Mouse (Mus musculus): ENCODE results near the gene Tmem81. TPM values are rescaled to one million over a fixed set of nuclear protein-coding genes. Genes with fewer than 3 reads are reported as not detected.
A peak's percentile ranks its signal among the peaks of the same experiment; 100 is the strongest.

Tmem81 gene
- polyA plus RNA-seq, 1 experiment from 2014 or later, result 1.3 TPM

DNA sequence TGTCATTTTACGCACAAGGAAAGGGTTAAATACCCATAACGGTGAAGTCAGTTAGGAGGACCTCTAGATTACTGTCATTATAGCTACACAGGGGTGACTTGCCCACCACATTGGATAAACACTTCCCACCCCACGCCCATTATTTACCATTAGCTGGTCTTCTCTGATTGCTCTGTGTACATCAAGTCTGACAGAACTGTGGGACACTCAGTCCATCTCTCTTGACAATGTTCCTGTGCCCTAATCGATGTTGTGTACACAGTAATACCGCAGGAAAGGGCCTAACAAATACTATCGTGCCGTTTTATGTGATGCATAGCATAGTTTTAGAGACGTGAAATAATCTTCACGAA, 29.5 kb upstream of the Tmem81 start:
- peak overlapping the region; percentile 57 for H3K27ac ChIP-seq (ENCODE audit: low read depth, low read length)
- 7% methylated on average over 9 of the region's 9 CpGs for WGBS (ENCODE audit: insufficient replicate concordance)

DNA sequence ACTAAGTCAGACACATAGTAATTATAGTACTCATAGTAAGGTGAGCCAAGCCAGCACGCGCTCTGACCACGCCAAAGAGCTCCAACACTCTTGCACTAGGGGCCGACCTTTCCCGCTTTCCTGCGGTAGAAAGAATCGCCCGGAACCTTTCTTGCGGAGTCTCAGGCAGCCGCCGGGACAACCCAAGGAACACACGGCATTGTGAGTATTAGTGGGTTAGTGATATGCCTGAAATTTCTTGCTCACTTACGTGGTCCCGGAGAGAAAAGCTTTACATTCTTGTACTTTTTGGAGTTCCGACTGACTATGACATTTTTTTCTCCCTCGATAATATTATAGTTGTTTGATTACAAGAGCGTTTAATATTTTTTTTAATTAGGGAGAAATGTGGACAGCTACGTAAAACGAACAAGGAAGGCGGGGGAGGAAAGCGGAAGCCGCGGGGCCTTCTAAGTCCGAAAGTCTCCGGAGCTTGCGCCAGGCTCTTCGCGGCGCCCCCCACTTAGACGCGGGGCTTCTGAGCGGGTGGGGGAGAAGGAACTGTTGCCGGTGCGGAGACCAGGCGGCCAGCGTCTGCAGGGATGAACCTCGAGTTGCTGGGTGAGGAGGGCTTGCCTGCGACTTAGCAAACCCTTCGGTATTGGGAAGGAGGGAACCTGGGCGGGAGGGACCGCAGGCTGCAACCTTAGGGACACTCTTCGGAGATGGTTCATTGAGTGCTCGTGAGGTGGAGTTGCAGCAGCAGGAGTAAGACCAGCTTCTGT, 28.9 kb upstream of the Tmem81 start, which contains the start of gene Rbbp5:
Gene Rbbp5 (plus strand): TSS at position 438 of the 764 bp plus-strand sequence.
- Histone ChIP-seq H3K4me2 (peak within 1 kb of the TSS; percentile 87), H3K4me3 (ENCODE audit: low read depth, low read length) (peak within 1 kb of the TSS; percentile 93), H3K9ac (ENCODE audit: low read depth, low read length) (peak within 1 kb of the TSS; percentile 92), H3K9me3 (replicated peaks; ENCODE audit: control insufficient read depth, low read length) (no peaks in the 10 kb centered on the region), H3K36me3 (ENCODE audit: control insufficient read depth, insufficient read depth, low read length) (no peaks in the 10 kb centered on the region), H3K27ac (ENCODE audit: low read depth, low read length) (peak within 1 kb of the TSS; percentile 57), H3K27me3 (ENCODE audit: control insufficient read depth, insufficient read depth, low read length) (no peaks in the 10 kb centered on the region), H3K4me1 (ENCODE audit: control insufficient read depth, insufficient read depth, low read length) (peaks cover 7% of the 10 kb centered on the region; the same call in 1 of the 2 replicates)
- under 1% methylated on average over 43 of the region's 43 CpGs for WGBS (ENCODE audit: insufficient replicate concordance)
- peak; percentile 81 for ATAC-seq (replicated peaks; ENCODE audit: insufficient number of reproducible peaks, low FRiP score, low TSS enrichment)

More for the DNA sequence above, 29.5 kb upstream of the Tmem81 start:
- H3K9ac ChIP-seq (ENCODE audit: low read depth, low read length), result peak overlapping the region; percentile 92
- peak overlapping the region; percentile 93 for H3K4me3 ChIP-seq (ENCODE audit: low read depth, low read length)
- 0 out of 2 replicates have a peak, but pooled peaks have one; percentile 18 for ATAC-seq (replicated peaks; ENCODE audit: insufficient number of reproducible peaks, low FRiP score, low TSS enrichment)
- no peaks in the 10 kb centered on the region for H3K9me3 ChIP-seq (replicated peaks; ENCODE audit: control insufficient read depth, low read length)
- peaks cover 7% of the 10 kb centered on the region; the same call in 1 of the 2 replicates for H3K4me1 ChIP-seq (ENCODE audit: control insufficient read depth, insufficient read depth, low read length)
- no peaks in the 10 kb centered on the region for H3K27me3 ChIP-seq (ENCODE audit: control insufficient read depth, insufficient read depth, low read length)
- no peaks in the 10 kb centered on the region for H3K36me3 ChIP-seq (ENCODE audit: control insufficient read depth, insufficient read depth, low read length)
- H3K4me2 ChIP-seq, result peak overlapping the region; percentile 87

DNA sequence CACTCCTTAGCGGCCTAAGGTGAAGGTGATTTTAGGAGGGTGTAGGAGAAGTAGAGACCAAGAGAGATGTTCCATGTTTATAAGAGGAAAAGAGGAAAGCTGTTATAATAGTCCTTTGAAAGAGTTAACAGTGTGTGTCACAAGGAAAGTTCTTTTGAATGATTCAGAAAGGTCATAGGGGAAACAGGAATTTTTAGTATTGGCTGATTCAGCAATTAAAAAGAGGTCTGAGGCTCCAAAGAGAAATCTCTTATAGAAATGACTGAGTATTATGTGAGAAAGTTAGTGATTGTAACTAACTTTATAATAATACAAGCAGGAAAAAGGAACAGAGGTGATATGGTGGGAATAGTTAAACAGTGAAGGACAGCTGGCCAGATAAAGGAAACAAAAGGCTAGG, 26.6 kb upstream of the Tmem81 start:
- WGBS (ENCODE audit: insufficient replicate concordance), result 89% methylated on average over 1 of the region's 1 CpGs
- Histone ChIP-seq H3K4me3 (ENCODE audit: low read depth, low read length) (no peak overlapping the region), H3K9ac (ENCODE audit: low read depth, low read length) (no peak overlapping the region), H3K4me1 (ENCODE audit: control insufficient read depth, insufficient read depth, low read length) (peaks cover 7% of the 10 kb centered on the region; the same call in 1 of the 2 replicates), H3K27me3 (ENCODE audit: control insufficient read depth, insufficient read depth, low read length) (no peaks in the 10 kb centered on the region), H3K9me3 (replicated peaks; ENCODE audit: control insufficient read depth, low read length) (no peaks in the 10 kb centered on the region), H3K36me3 (ENCODE audit: control insufficient read depth, insufficient read depth, low read length) (no peaks in the 10 kb centered on the region), H3K27ac (ENCODE audit: low read depth, low read length) (no peak overlapping the region), H3K4me2 (no peak overlapping the region)
- ATAC-seq (replicated peaks; ENCODE audit: insufficient number of reproducible peaks, low FRiP score, low TSS enrichment), result no peak

DNA sequence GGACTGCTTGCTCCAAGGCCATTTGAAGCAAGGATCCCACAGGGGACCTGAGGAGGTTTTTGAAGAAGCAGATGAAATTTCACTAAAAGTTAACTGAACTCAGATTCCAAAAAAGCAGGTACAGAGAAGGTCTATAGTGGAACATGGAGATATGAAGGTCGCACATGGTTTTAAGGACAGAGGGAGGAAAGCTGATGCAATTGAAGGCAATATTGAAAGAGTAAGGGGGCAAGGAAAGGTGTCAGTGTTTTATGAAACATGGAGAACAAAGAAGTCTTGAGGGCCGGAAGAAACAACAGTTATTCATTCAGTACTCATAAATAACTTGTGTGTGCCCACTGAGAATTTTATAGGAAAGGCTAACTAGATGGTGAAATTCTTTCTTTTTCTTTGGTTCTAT, 24.4 kb upstream of the Tmem81 start:
- no peak overlapping the region for H3K27ac ChIP-seq (ENCODE audit: low read depth, low read length)
- 88% methylated on average over 2 of the region's 2 CpGs for WGBS (ENCODE audit: insufficient replicate concordance)
- H3K4me1 ChIP-seq (ENCODE audit: control insufficient read depth, insufficient read depth, low read length), result peaks cover 7% of the 10 kb centered on the region; the same call in 1 of the 2 replicates
- H3K4me2 ChIP-seq, result no peak overlapping the region
- no peak overlapping the region for H3K9ac ChIP-seq (ENCODE audit: low read depth, low read length)
- H3K9me3 ChIP-seq (replicated peaks; ENCODE audit: control insufficient read depth, low read length), result no peaks in the 10 kb centered on the region
- no peaks in the 10 kb centered on the region for H3K27me3 ChIP-seq (ENCODE audit: control insufficient read depth, insufficient read depth, low read length)
- no peak for ATAC-seq (replicated peaks; ENCODE audit: insufficient number of reproducible peaks, low FRiP score, low TSS enrichment)
- no peak overlapping the region for H3K4me3 ChIP-seq (ENCODE audit: low read depth, low read length)
- H3K36me3 ChIP-seq (ENCODE audit: control insufficient read depth, insufficient read depth, low read length), result no peaks in the 10 kb centered on the region

DNA sequence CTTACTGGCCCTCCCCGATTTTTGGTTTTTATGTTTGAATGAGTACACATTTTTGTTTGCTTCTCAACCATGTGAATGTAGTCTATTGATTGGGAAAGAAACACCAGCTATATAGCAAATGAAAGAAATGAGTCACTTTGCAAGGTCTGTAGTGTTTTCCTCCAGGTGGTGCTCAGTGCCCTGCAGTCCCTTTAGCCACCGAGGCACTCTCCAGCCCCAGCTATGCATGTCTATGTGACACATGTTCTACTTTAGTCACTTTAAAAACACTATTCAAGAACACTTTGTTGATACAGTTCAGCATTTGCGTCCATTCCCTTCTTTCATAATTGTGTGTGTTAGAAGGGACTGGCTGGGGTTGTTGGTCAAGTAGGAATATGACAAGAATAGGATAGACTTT, 22.8 kb upstream of the Tmem81 start:
- ATAC-seq (replicated peaks; ENCODE audit: insufficient number of reproducible peaks, low FRiP score, low TSS enrichment), result no peak
- Histone ChIP-seq H3K9me3 (replicated peaks; ENCODE audit: control insufficient read depth, low read length) (no peaks in the 10 kb centered on the region), H3K4me3 (ENCODE audit: low read depth, low read length) (no peak overlapping the region), H3K27me3 (ENCODE audit: control insufficient read depth, insufficient read depth, low read length) (no peaks in the 10 kb centered on the region), H3K27ac (ENCODE audit: low read depth, low read length) (no peak overlapping the region), H3K4me1 (ENCODE audit: control insufficient read depth, insufficient read depth, low read length) (peaks cover 3% of the 10 kb centered on the region; the same call in 1 of the 2 replicates), H3K9ac (ENCODE audit: low read depth, low read length) (no peak overlapping the region), H3K4me2 (no peak overlapping the region), H3K36me3 (ENCODE audit: control insufficient read depth, insufficient read depth, low read length) (peaks cover 3% of the 10 kb centered on the region; the same call in 1 of the 2 replicates)
- 84% methylated on average over 3 of the region's 3 CpGs for WGBS (ENCODE audit: insufficient replicate concordance)

DNA sequence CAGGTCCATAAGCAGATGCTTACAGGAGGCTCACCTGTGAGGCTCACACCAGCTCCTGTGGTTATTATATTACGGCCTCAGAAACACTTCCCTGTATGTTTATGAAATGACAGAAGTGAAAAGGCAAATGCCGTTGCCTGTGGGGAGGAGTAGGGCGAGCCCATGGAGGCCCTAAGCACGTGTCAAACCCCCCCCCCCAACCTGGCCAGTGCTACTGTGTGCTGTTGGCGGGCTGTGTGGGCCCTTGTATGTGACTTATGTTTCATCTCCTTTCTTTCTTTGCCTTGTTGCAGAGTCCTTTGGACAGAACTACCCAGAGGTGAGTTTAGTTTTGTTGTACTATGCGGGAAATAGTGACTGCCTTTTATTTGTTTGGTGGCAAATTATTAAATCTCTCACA, 22.3 kb upstream of the Tmem81 start:
- Histone ChIP-seq H3K27ac (ENCODE audit: low read depth, low read length) (no peak overlapping the region), H3K4me1 (ENCODE audit: control insufficient read depth, insufficient read depth, low read length) (no peaks in the 10 kb centered on the region), H3K36me3 (ENCODE audit: control insufficient read depth, insufficient read depth, low read length) (peaks cover 4% of the 10 kb centered on the region; the same call in 1 of the 2 replicates), H3K9me3 (replicated peaks; ENCODE audit: control insufficient read depth, low read length) (no peaks in the 10 kb centered on the region), H3K9ac (ENCODE audit: low read depth, low read length) (no peak overlapping the region), H3K27me3 (ENCODE audit: control insufficient read depth, insufficient read depth, low read length) (no peaks in the 10 kb centered on the region), H3K4me2 (no peak overlapping the region), H3K4me3 (ENCODE audit: low read depth, low read length) (no peak overlapping the region)
- WGBS (ENCODE audit: insufficient replicate concordance), result 86% methylated on average over 6 of the region's 6 CpGs
- ATAC-seq (replicated peaks; ENCODE audit: insufficient number of reproducible peaks, low FRiP score, low TSS enrichment), result no peak

DNA sequence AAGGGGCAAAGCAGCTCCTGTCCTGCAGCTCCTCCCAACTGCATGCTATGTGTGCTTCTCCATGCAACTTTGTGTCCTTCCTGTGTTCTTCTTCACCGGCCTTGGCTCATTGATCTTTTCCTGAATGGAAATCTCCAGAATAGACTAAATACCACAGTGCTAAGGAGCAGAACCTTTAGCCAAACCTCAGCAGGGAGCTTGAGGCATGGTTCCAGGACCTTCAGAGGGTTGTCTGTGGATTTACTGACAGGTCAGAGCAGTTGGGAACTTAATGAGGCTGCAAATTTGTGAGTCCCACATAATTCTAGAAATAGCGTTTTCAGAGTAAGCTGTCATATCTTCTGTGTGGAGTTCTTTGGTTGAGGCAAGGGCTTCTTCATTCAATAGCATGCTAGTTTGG, 5.5 kb upstream of the Tmem81 start:
- ATAC-seq (replicated peaks; ENCODE audit: insufficient number of reproducible peaks, low FRiP score, low TSS enrichment), result no peak
- no peaks in the 10 kb centered on the region for H3K27me3 ChIP-seq (ENCODE audit: control insufficient read depth, insufficient read depth, low read length)
- H3K9ac ChIP-seq (ENCODE audit: low read depth, low read length), result no peak overlapping the region
- H3K27ac ChIP-seq (ENCODE audit: low read depth, low read length), result no peak overlapping the region
- no peak overlapping the region for H3K4me3 ChIP-seq (ENCODE audit: low read depth, low read length)
- no peak overlapping the region for H3K4me2 ChIP-seq
- H3K9me3 ChIP-seq (replicated peaks; ENCODE audit: control insufficient read depth, low read length), result no peaks in the 10 kb centered on the region
- WGBS (ENCODE audit: insufficient replicate concordance), result 91% methylated on average over 2 of the region's 2 CpGs
- H3K4me1 ChIP-seq (ENCODE audit: control insufficient read depth, insufficient read depth, low read length), result no peaks in the 10 kb centered on the region
- H3K36me3 ChIP-seq (ENCODE audit: control insufficient read depth, insufficient read depth, low read length), result peaks cover 21% of the 10 kb centered on the region

DNA sequence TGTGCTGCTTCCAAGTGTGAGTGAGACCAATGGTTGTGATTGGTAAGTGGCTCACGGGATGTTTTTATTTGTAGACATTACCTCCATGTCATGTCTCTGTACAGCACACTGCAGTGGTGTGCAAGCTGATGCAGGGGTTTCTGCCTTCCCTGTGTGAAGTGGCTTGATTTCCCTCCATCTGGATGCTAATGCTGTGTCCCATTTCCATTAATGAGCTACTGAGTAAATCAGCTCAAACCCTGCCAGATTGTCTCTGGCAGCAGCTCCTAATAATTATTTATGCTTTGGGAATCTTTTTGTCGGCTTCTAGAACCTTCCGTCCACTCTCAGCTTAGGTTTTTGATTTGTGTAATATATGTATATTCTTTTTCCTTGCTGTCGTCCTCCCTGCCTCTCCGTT, 875 bp upstream of the Tmem81 start:
- Histone ChIP-seq H3K9me3 (replicated peaks; ENCODE audit: control insufficient read depth, low read length) (no peaks in the 10 kb centered on the region), H3K27me3 (ENCODE audit: control insufficient read depth, insufficient read depth, low read length) (no peaks in the 10 kb centered on the region), H3K27ac (ENCODE audit: low read depth, low read length) (no peak overlapping the region), H3K36me3 (ENCODE audit: control insufficient read depth, insufficient read depth, low read length) (peaks cover 9% of the 10 kb centered on the region), H3K4me3 (ENCODE audit: low read depth, low read length) (no peak overlapping the region), H3K9ac (ENCODE audit: low read depth, low read length) (no peak overlapping the region), H3K4me2 (no peak overlapping the region), H3K4me1 (ENCODE audit: control insufficient read depth, insufficient read depth, low read length) (no peaks in the 10 kb centered on the region)
- WGBS (ENCODE audit: insufficient replicate concordance), result 91% methylated on average over 5 of the region's 5 CpGs
- no peak for ATAC-seq (replicated peaks; ENCODE audit: insufficient number of reproducible peaks, low FRiP score, low TSS enrichment)

DNA sequence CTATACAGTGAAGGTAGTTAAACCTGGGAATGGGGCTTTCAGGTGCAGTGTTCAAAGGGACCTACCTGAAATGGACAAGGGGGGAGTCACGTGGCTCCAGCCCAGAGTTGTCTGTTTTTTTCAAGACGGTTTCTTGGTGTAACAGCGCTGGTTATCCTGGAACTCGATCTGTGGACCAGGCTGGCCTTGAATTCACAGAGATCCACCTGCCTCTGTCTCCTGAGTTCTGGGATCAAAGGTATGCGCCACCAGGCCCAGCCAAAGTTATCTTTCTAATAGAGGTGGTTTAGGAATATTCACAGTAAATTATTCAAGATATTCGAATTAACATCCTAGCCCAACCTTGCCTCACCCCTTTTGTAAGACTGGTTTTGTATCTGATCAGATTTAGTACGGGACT, 626 bp downstream of the Tmem81 start:
- Histone ChIP-seq H3K27ac (ENCODE audit: low read depth, low read length) (no peak overlapping the region), H3K4me1 (ENCODE audit: control insufficient read depth, insufficient read depth, low read length) (no peaks in the 10 kb centered on the region), H3K4me3 (ENCODE audit: low read depth, low read length) (no peak overlapping the region), H3K9me3 (replicated peaks; ENCODE audit: control insufficient read depth, low read length) (no peaks in the 10 kb centered on the region), H3K27me3 (ENCODE audit: control insufficient read depth, insufficient read depth, low read length) (no peaks in the 10 kb centered on the region), H3K9ac (ENCODE audit: low read depth, low read length) (no peak overlapping the region), H3K36me3 (ENCODE audit: control insufficient read depth, insufficient read depth, low read length) (0 out of 2 replicates have a peak, but pooled peaks cover 3% of the 10 kb centered on the region), H3K4me2 (no peak overlapping the region)
- no peak for ATAC-seq (replicated peaks; ENCODE audit: insufficient number of reproducible peaks, low FRiP score, low TSS enrichment)
- WGBS (ENCODE audit: insufficient replicate concordance), result 93% methylated on average over 7 of the region's 7 CpGs

Measured in heart, embryonic 11.5 days (tissue).